Mouse (Mus musculus) kidney, adult 18-20 months (tissue): ENCODE measurements around the gene Prkcb.

Experiments used
- DNase-seq: peaks from one replicate; pipeline ENCODE4 v3.0.0; 2021

Prkcb gene

GRCm38 (mm10) chr7:122290165-122290564 is 1.6 kb downstream of the Prkcb start:
- no peak for DNase-seq

- DNase-seq: no peak
Measured at GRCm38 (mm10) chr7:122290771-122291170, 2.2 kb downstream of the Prkcb start.

GRCm38 (mm10) chr7:122292151-122292550 is 3.6 kb downstream of the Prkcb start:
- no peak for DNase-seq

- no peak for DNase-seq
Measured at GRCm38 (mm10) chr7:122294111-122294510, 5.6 kb downstream of the Prkcb start.

GRCm38 (mm10) chr7:122295363-122295762 is 6.8 kb downstream of the Prkcb start:
- DNase-seq: no peak

- no peak for DNase-seq
Measured at GRCm38 (mm10) chr7:122296331-122296730, 7.8 kb downstream of the Prkcb start.

GRCm38 (mm10) chr7:122296805-122297204 is 8.3 kb downstream of the Prkcb start:
- DNase-seq: no peak

- no peak for DNase-seq
Measured at GRCm38 (mm10) chr7:122297627-122298026, 9.1 kb downstream of the Prkcb start.

- no peak for DNase-seq
Measured at GRCm38 (mm10) chr7:122298715-122299114, 10.2 kb downstream of the Prkcb start.

GRCm38 (mm10) chr7:122300538-122300937 is 12.0 kb downstream of the Prkcb start:
- no peak for DNase-seq

GRCm38 (mm10) chr7:122302538-122302937 is 14.0 kb downstream of the Prkcb start:
- DNase-seq: no peak

GRCm38 (mm10) chr7:122303988-122304387 is 15.4 kb downstream of the Prkcb start:
- no peak for DNase-seq

GRCm38 (mm10) chr7:122304521-122304920 is 16.0 kb downstream of the Prkcb start:
- DNase-seq: no peak

GRCm38 (mm10) chr7:122307241-122307640 is 18.7 kb downstream of the Prkcb start:
- DNase-seq: no peak

GRCm38 (mm10) chr7:122308661-122309060 is 20.1 kb downstream of the Prkcb start:
- DNase-seq: no peak

GRCm38 (mm10) chr7:122309909-122310725 is 21.6 kb downstream of the Prkcb start:
- DNase-seq: no peak

- DNase-seq: no peak
Measured at GRCm38 (mm10) chr7:122310726-122311018, 22.1 kb downstream of the Prkcb start.

GRCm38 (mm10) chr7:122313690-122314477 is 25.3 kb downstream of the Prkcb start:
- DNase-seq: no peak

- no peak for DNase-seq
Measured at GRCm38 (mm10) chr7:122315720-122316331, 27.3 kb downstream of the Prkcb start.

GRCm38 (mm10) chr7:122316681-122317080 is 28.1 kb downstream of the Prkcb start:
- DNase-seq: no peak

- no peak for DNase-seq
Measured at GRCm38 (mm10) chr7:122317485-122317884, 28.9 kb downstream of the Prkcb start.

- DNase-seq: no peak
Measured at GRCm38 (mm10) chr7:122319566-122319965, 31.0 kb downstream of the Prkcb start.

- DNase-seq: no peak
Measured at GRCm38 (mm10) chr7:122320843-122321544, 32.4 kb downstream of the Prkcb start.
